Mouse (Mus musculus) small intestine, adult 2 months (tissue): ENCODE results near the gene Cphx2. TPM values are rescaled to one million over a fixed set of nuclear protein-coding genes. Genes with fewer than 3 reads are reported as not detected.
"Not testable (repeated sequence)": the region's sequence is repeated elsewhere in the genome, so short reads cannot be mapped to it uniquely, and the experiment has no call there.

Source experiments
- H3K27ac ChIP-seq: fragments of 200-500 bp; 2 replicates; pipeline ENCODE4 v1.5.1; 2012; ENCODE audit warnings: low read depth, low read length, control low read depth, inconsistent platforms; ENCODE audit not compliant: insufficient read depth
- H3K27me3 ChIP-seq: fragments of 200-500 bp; 2 replicates; pipeline ENCODE4 v1.6.1; 2012; ENCODE audit warnings: mild to moderate bottlenecking, moderate library complexity, low read length, inconsistent platforms; ENCODE audit not compliant: control insufficient read depth, insufficient read depth
- H3K36me3 ChIP-seq: fragments of 200-500 bp; 2 replicates; pipeline ENCODE4 v1.6.1; 2012; ENCODE audit warnings: mild to moderate bottlenecking, low read length, control low read depth, inconsistent platforms; ENCODE audit not compliant: control insufficient read depth, insufficient read depth
- H3K4me1 ChIP-seq: fragments of 200-500 bp; 2 replicates; pipeline ENCODE4 v1.6.1; 2012; ENCODE audit warnings: low read length, inconsistent platforms, mixed read lengths; ENCODE audit not compliant: control insufficient read depth, insufficient read depth, insufficient read length
- H3K4me3 ChIP-seq: fragments of 200-500 bp; 2 replicates; pipeline ENCODE4 v1.5.1; 2012; ENCODE audit warnings: low read depth, mild to moderate bottlenecking, control low read depth, inconsistent platforms, low read length, moderate library complexity
- WGBS: fragments of 180-500 bp; shearing (Covaris S2); methylation state at CpG from one replicate; pipeline ENCODE4 v1.1.7; 2018; 5-methylcytosine and 5-hydroxymethylcytosine counted together
- polyA plus RNA-seq: library from polyadenylated mRNA; depleted of rRNA; stranded (reverse); fragments of >200 nt; gene quantifications from 2 replicates; pipeline ENCODE4 v1.2.3, GENCODE M21; 2012; rRNA removed

The Cphx2 gene
- polyA plus RNA-seq, 1 experiment, result not detected

- not testable (repeated sequence) for H3K27ac ChIP-seq, H3K4me3 ChIP-seq, H3K4me1 ChIP-seq, H3K27me3 ChIP-seq, H3K36me3 ChIP-seq
- no CpG with 5 or more reads among the region's 5 CpGs for WGBS
These were observed 4.5 kb upstream of the Cphx2 start for GRCm38 (mm10) chr14:26076620-26077390.

DNA sequence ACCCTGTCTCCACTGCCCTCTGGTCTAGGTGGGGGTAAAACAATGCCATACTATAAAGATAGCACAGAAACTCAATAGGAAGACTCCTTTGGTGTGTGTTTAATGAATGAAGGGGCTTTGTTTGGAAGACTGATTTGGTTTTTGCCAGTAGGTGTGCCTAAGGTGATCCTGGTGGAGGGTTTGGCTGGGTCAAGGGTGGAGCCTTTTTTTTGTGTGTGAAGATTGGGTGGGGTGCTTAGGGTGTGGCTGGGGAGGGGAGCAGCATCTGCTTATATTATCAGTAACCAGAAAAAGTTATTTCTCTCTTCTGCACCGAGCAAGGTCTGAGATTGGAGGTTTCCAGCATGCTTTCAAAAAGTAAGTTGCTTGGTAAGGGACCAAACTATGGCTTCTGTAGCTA lies 681 bp downstream of the Cphx2 start, which contains the start of gene Cphx3:
Gene Cphx3 (plus strand): TSS at position 301 of the 400 bp plus-strand sequence.
- not testable (repeated sequence) for H3K4me3 ChIP-seq, H3K36me3 ChIP-seq, H3K27ac ChIP-seq, H3K27me3 ChIP-seq, H3K4me1 ChIP-seq
- no CpG with 5 or more reads among the region's 1 CpGs for WGBS

DNA sequence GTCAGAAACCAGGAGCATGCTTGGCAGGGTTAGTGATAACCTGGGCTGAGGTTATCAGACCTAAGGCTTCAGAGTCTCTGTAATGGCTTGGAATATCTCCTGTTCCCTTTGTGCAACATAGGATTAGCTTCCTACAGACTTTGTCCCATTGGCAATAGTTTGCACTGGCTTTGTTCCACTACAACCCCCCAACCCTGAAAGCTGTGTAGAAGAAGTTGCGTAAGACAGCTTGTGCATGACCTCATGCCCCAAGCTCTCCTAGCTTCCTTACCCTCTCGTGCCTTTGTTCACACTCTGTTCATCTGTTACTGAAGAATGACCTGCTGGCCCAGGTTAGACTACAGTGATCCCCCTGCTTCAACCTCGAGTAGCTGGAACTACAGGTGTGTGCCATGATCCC lies 16.3 kb downstream of the Cphx2 start:
- not testable (repeated sequence) for H3K36me3 ChIP-seq, H3K4me1 ChIP-seq, H3K27ac ChIP-seq, H3K27me3 ChIP-seq, H3K4me3 ChIP-seq
- no CpG with 5 or more reads among the region's 3 CpGs for WGBS

GRCm38 (mm10) chr14:26118150-26118549 lies 36.8 kb downstream of the Cphx2 start, which contains the start of gene Duxbl2:
TSS of gene Duxbl2 (plus strand) at chr14:26118349.
- not testable (repeated sequence) for H3K27ac ChIP-seq, H3K4me1 ChIP-seq, H3K4me3 ChIP-seq, H3K27me3 ChIP-seq, H3K36me3 ChIP-seq
- no CpG with 5 or more reads among the region's 7 CpGs for WGBS

- not testable (repeated sequence) for H3K4me1 ChIP-seq, H3K36me3 ChIP-seq, H3K27ac ChIP-seq, H3K27me3 ChIP-seq, H3K4me3 ChIP-seq
- no CpG with 5 or more reads among the region's 18 CpGs for WGBS
These were observed 37.3 kb downstream of the Cphx2 start for GRCm38 (mm10) chr14:26118550-26119000.

DNA sequence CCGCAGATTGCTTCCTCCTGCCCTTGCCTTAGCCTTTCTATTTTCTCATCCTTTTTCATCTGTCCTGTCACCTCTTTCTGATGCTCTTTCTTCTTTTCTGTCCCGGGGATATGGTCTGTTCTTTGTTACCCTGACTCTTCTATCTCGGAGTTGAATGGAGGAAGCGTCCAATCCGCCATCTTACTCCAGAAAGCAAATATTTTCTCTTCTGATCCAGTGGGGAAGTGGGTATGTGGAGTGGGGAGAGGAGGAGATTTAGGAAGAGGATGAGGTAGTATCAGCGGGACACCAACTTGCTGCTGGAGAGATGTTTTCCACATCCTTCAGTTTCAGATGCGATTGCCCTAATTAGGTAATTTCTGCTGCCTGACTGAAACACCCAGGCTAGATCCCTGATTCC lies 37.8 kb downstream of the Cphx2 start:
- not testable (repeated sequence) for H3K4me3 ChIP-seq, H3K36me3 ChIP-seq, H3K27ac ChIP-seq, H3K27me3 ChIP-seq, H3K4me1 ChIP-seq
- WGBS, result no CpG with 5 or more reads among the region's 7 CpGs

Other genes with a start within 250 kb of the Cphx2 start
- 71.5 and 153 TPM in 2 replicates for gene Anxa11, start 239.4 kb upstream of the Cphx2 start, polyA plus RNA-seq
- not detected in 2 replicates for gene Plac9a, start 178.4 kb upstream of the Cphx2 start, polyA plus RNA-seq
- gene Tmem254a, start 153.8 kb upstream of the Cphx2 start, polyA plus RNA-seq, result 5.7 and 6.4 TPM in 2 replicates
- not detected in 2 replicates for gene Cphx1, start 143.2 kb upstream of the Cphx2 start, polyA plus RNA-seq
- gene Duxbl1, start 102.9 kb upstream of the Cphx2 start, polyA plus RNA-seq, result 0.06 and 0.13 TPM in 2 replicates
- gene Gm9780, start 38.8 kb upstream of the Cphx2 start, polyA plus RNA-seq, result 51.0 and 166 TPM in 2 replicates
- 15.8 and 17.2 TPM in 2 replicates for gene Tmem254c, start 14.2 kb upstream of the Cphx2 start, polyA plus RNA-seq
- gene Cphx3, start 781 bp downstream of the Cphx2 start, polyA plus RNA-seq, result not detected in 2 replicates
- 0.08 TPM in 1 of 2 replicates, not detected in the other for gene Duxbl2, start 36.8 kb downstream of the Cphx2 start, polyA plus RNA-seq
- 5.4 and 9.3 TPM in 2 replicates for gene Plac9b, start 101.0 kb downstream of the Cphx2 start, polyA plus RNA-seq
- 12.7 and 17.2 TPM in 2 replicates for gene Tmem254b, start 125.5 kb downstream of the Cphx2 start, polyA plus RNA-seq
- 0.19 TPM in 1 of 2 replicates, not detected in the other for gene Duxbl3, start 176.4 kb downstream of the Cphx2 start, polyA plus RNA-seq